10 mouse cellular contexts compared by ENCODE assay signal in genomic region chr17:30470790-30471189, GRCm38 (mm10).
DNase-seq lines count a peak whose midpoint lies in the region; ATAC-seq and TF ChIP-seq lines count a peak whose summit lies in the region.
"Had no signal": no experiment of that assay in that cellular context is flagged by ENCODE, and none has a peak within 500 bp of the region (broad histone marks: within the 10 kb centered on the region; RNA-seq: fewer than 3 reads in every experiment).

No protein-coding gene starts in this region.

- H3K4me2 ChIP-seq in midbrain, embryonic 11.5 days = no peak overlapping the region

- TF ChIP-seq EP300 in heart, adult 2 months (IDR thresholded peaks at IDR 0.05; ENCODE audit: insufficient read depth, low read depth, low read length) = no peak

- no peaks in the 10 kb centered on the region for H3K27me3 ChIP-seq in heart, embryonic 10.5 days (ENCODE audit: insufficient read depth, poor library complexity, severe bottlenecking)
- no peaks in the 10 kb centered on the region for H3K27me3 ChIP-seq in heart, adult 2 months (ENCODE audit: control insufficient read depth, insufficient read depth, low read length)
- H3K27me3 ChIP-seq in midbrain, embryonic 11.5 days (ENCODE audit: control insufficient read depth, insufficient read depth, low read length) = no peaks in the 10 kb centered on the region
- H3K27me3 ChIP-seq in midbrain, embryonic 10.5 days (ENCODE audit: low read depth, poor library complexity, severe bottlenecking) = no peaks in the 10 kb centered on the region

- DNase-seq in heart, embryonic 10.5 days (ENCODE audit: low spot score) = peak; percentile 72
- DNase-seq in heart, adult 2 months = no peak
- DNase-seq in midbrain, embryonic 11.5 days (ENCODE audit: low spot score, missing footprints) = peak; percentile 77
- no peak for DNase-seq in midbrain, embryonic 10.5 days (ENCODE audit: low spot score)
- peak; percentile 8 for DNase-seq in embryo, embryonic 9.5 days (ENCODE audit: extremely low spot score)
- DNase-seq in right cerebral cortex, adult 2 months (ENCODE audit: low spot score in 2 of 2) = no peak
- DNase-seq in gastrocnemius, postnatal 25 days = no peak
- DNase-seq: layer of hippocampus, postnatal 36 days had no signal

- no peaks in the 10 kb centered on the region for H3K9me3 ChIP-seq in heart, embryonic 10.5 days
- no peaks in the 10 kb centered on the region for H3K9me3 ChIP-seq in midbrain, embryonic 11.5 days (ENCODE audit: control insufficient read depth, low read length)
- H3K9me3 ChIP-seq in midbrain, embryonic 10.5 days (replicated peaks) = no peaks in the 10 kb centered on the region

- H3K79me2 ChIP-seq in heart, adult 2 months (replicated peaks; ENCODE audit: control insufficient read depth, insufficient read depth, low read length) = no peaks in the 10 kb centered on the region; the same call in 1 of the 2 replicates

- 0 out of 2 replicates have a peak overlapping the region, but pooled peaks have one; percentile 24 for H3K27ac ChIP-seq in heart, embryonic 10.5 days
- no peak overlapping the region for H3K27ac ChIP-seq in heart, adult 2 months
- no peak overlapping the region for H3K27ac ChIP-seq in midbrain, embryonic 11.5 days (ENCODE audit: low read depth, low read length)
- H3K27ac ChIP-seq in midbrain, embryonic 10.5 days (replicated peaks) = no peak overlapping the region
- H3K27ac ChIP-seq in olfactory bulb, adult 2 months (ENCODE audit: insufficient read depth, low read depth, low read length) = 0 out of 2 replicates have a peak overlapping the region, but pooled peaks have one; percentile 2

- TF ChIP-seq POLR2A in heart, adult 2 months (IDR thresholded peaks at IDR 0.05; ENCODE audit: insufficient read depth, low read depth, low read length) = no peak
- no peak for TF ChIP-seq POLR2A in olfactory bulb, adult 2 months (IDR thresholded peaks at IDR 0.05; ENCODE audit: insufficient read depth, low read depth, low read length)

- H3K36me3 ChIP-seq in heart, embryonic 10.5 days = no peaks in the 10 kb centered on the region
- peaks cover 2% of the 10 kb centered on the region; the same call in 1 of the 2 replicates for H3K36me3 ChIP-seq in heart, adult 2 months (ENCODE audit: control insufficient read depth, insufficient read depth, low read length)
- H3K36me3 ChIP-seq in midbrain, embryonic 11.5 days (ENCODE audit: control insufficient read depth, insufficient read depth, low read length) = no peaks in the 10 kb centered on the region
- H3K36me3 ChIP-seq in midbrain, embryonic 10.5 days = no peaks in the 10 kb centered on the region

- no peak for ATAC-seq in midbrain, embryonic 11.5 days (ENCODE audit: low FRiP score)

- TF ChIP-seq CTCF in heart, adult 2 months (IDR thresholded peaks at IDR 0.05) = no peak
- no peak for TF ChIP-seq CTCF in olfactory bulb, adult 2 months (IDR thresholded peaks at IDR 0.05; ENCODE audit: insufficient read depth, low read depth, low read length)

- 30% methylated on average over 8 of the region's 8 CpGs for WGBS in heart, embryonic 10.5 days
- 62% methylated on average over 8 of the region's 8 CpGs for WGBS in heart, adult 2 months
- 80% methylated on average over 8 of the region's 8 CpGs for WGBS in midbrain, embryonic 11.5 days
- 79% methylated on average over 8 of the region's 8 CpGs for WGBS in midbrain, embryonic 10.5 days
- 80% methylated on average over 8 of the region's 8 CpGs for WGBS in olfactory bulb, adult 2 months

- intact Hi-C loops in heart, adult 2 months (cut with DNase I) = no loop called here

- H3K4me3 ChIP-seq in heart, embryonic 10.5 days = no peak overlapping the region
- H3K4me3 ChIP-seq in heart, adult 2 months = no peak overlapping the region
- no peak overlapping the region for H3K4me3 ChIP-seq in midbrain, embryonic 11.5 days (ENCODE audit: low read depth, low read length)
- no peak overlapping the region for H3K4me3 ChIP-seq in midbrain, embryonic 10.5 days
- H3K4me3 ChIP-seq in olfactory bulb, adult 2 months (ENCODE audit: insufficient read depth, low read depth, low read length) = no peak overlapping the region
- H3K4me3 ChIP-seq: erythroblast, embryonic 14.5 days had no signal

- peaks cover 71% of the 10 kb centered on the region for H3K4me1 ChIP-seq in heart, embryonic 10.5 days
- no peaks in the 10 kb centered on the region; the same call in 1 of the 2 replicates for H3K4me1 ChIP-seq in heart, adult 2 months (ENCODE audit: control insufficient read depth, insufficient read depth, low read length)
- peaks cover 22% of the 10 kb centered on the region for H3K4me1 ChIP-seq in midbrain, embryonic 11.5 days (ENCODE audit: control insufficient read depth, insufficient read depth, low read length)
- H3K4me1 ChIP-seq in midbrain, embryonic 10.5 days = peaks cover 57% of the 10 kb centered on the region
- peaks cover 24% of the 10 kb centered on the region for H3K4me1 ChIP-seq in olfactory bulb, adult 2 months (ENCODE audit: control insufficient read depth, insufficient read depth, low read length)

- H3K9ac ChIP-seq in heart, adult 2 months (ENCODE audit: low read depth, low read length) = no peak overlapping the region
- H3K9ac ChIP-seq in midbrain, embryonic 11.5 days (ENCODE audit: low read length) = no peak overlapping the region

Comparison
In these comparisons a context has a peak if more than half of its experiments do, and no peak if none do; other contexts are left out.
1. DNase-seq: peak in heart, embryonic 10.5 days (single experiment), midbrain, embryonic 11.5 days (single experiment) and embryo, embryonic 9.5 days (single experiment); none in heart, adult 2 months (0 of 2), midbrain, embryonic 10.5 days (single experiment), right cerebral cortex, adult 2 months (0 of 2) and gastrocnemius, postnatal 25 days (single experiment).
2. H3K27ac ChIP-seq: peak in heart, embryonic 10.5 days (single experiment) and olfactory bulb, adult 2 months (single experiment); none in heart, adult 2 months (single experiment), midbrain, embryonic 11.5 days (single experiment) and midbrain, embryonic 10.5 days (single experiment).